Comparison of ENCODE assay signal across 7 mouse cellular contexts in genomic region chr11:35122091-35122811, GRCm38 (mm10). TPM values are rescaled to one million over a fixed set of nuclear protein-coding genes. Genes with fewer than 3 reads are reported as not detected.
DNase-seq lines count a peak whose midpoint lies in the region; ATAC-seq and TF ChIP-seq lines count a peak whose summit lies in the region.

No protein-coding gene starts in this region.

- peak; percentile 15 for DNase-seq in ZHBTc4 (ENCODE audit: low read depth, low spot score)
- no peak for DNase-seq in forebrain, embryonic 14.5 days (ENCODE audit: low spot score)
- DNase-seq in kidney, postnatal 14 days = peak; percentile 8
- no peak for DNase-seq in thymus, postnatal 4 days
- no peak for DNase-seq in right cerebral cortex, adult 2 months (ENCODE audit: low spot score in 2 of 2)

- no peaks in the 10 kb centered on the region for H3K4me1 ChIP-seq in ES-Bruce4 (ENCODE audit: control insufficient read depth, insufficient read depth, low read length)
- H3K4me1 ChIP-seq in forebrain, embryonic 14.5 days (ENCODE audit: control insufficient read depth, insufficient read depth, low read length) = 0 out of 2 replicates have a peak, but pooled peaks cover 8% of the 10 kb centered on the region
- peaks cover 3% of the 10 kb centered on the region for H3K4me1 ChIP-seq in midbrain, embryonic 16.5 days (ENCODE audit: control insufficient read depth, insufficient read depth, low read length)

- H3K27ac ChIP-seq in ES-Bruce4 (ENCODE audit: insufficient read depth, low read length) = no peak overlapping the region
- H3K27ac ChIP-seq in forebrain, embryonic 14.5 days (ENCODE audit: low read depth, low read length) = no peak overlapping the region
- no peak overlapping the region for H3K27ac ChIP-seq in midbrain, embryonic 16.5 days (ENCODE audit: low read length)

- no peaks in the 10 kb centered on the region for H3K36me3 ChIP-seq in ES-Bruce4 (ENCODE audit: control insufficient read depth, insufficient read depth, low read length, poor library complexity, severe bottlenecking)
- no peaks in the 10 kb centered on the region for H3K36me3 ChIP-seq in forebrain, embryonic 14.5 days (ENCODE audit: control insufficient read depth, insufficient read depth, low read length)
- H3K36me3 ChIP-seq in midbrain, embryonic 16.5 days (ENCODE audit: control insufficient read depth, insufficient read depth, low read length) = no peaks in the 10 kb centered on the region

- H3K4me2 ChIP-seq in forebrain, embryonic 14.5 days (ENCODE audit: low read length) = peak overlapping the region; percentile 96
- H3K4me2 ChIP-seq in midbrain, embryonic 16.5 days (ENCODE audit: low read length) = peak overlapping the region; percentile 96

- no peaks in the 10 kb centered on the region for H3K9me3 ChIP-seq in ES-Bruce4 (replicated peaks; ENCODE audit: control insufficient read depth, insufficient read depth, low read length, poor library complexity, severe bottlenecking)
- H3K9me3 ChIP-seq in forebrain, embryonic 14.5 days (replicated peaks; ENCODE audit: control insufficient read depth, low read length) = no peaks in the 10 kb centered on the region
- no peaks in the 10 kb centered on the region for H3K9me3 ChIP-seq in midbrain, embryonic 16.5 days (replicated peaks; ENCODE audit: control insufficient read depth, low read length, poor library complexity, severe bottlenecking)

- WGBS in forebrain, embryonic 14.5 days = 2% methylated on average over 23 of the region's 23 CpGs
- 2% methylated on average over 23 of the region's 23 CpGs for WGBS in midbrain, embryonic 16.5 days

- no peak for TF ChIP-seq EP300 in ES-Bruce4 (IDR thresholded peaks at IDR 0.05; ENCODE audit: insufficient read depth, low read depth, low read length)

- ATAC-seq in forebrain, embryonic 14.5 days = no peak
- no peak for ATAC-seq in midbrain, embryonic 16.5 days

- H3K27me3 ChIP-seq in ES-Bruce4 (ENCODE audit: control insufficient read depth, insufficient read depth, low read length, poor library complexity, severe bottlenecking) = peaks cover 10% of the 10 kb centered on the region
- peaks cover 39% of the 10 kb centered on the region for H3K27me3 ChIP-seq in forebrain, embryonic 14.5 days (replicated peaks; ENCODE audit: control insufficient read depth, insufficient read depth, low read length)
- peaks cover 35% of the 10 kb centered on the region for H3K27me3 ChIP-seq in midbrain, embryonic 16.5 days (ENCODE audit: control insufficient read depth, insufficient read depth, low read depth, low read length)

- H3K4me3 ChIP-seq in ES-Bruce4 (ENCODE audit: low read depth, low read length) = peak overlapping the region; percentile 99
- peak overlapping the region; percentile 59 for H3K4me3 ChIP-seq in forebrain, embryonic 14.5 days (ENCODE audit: low read depth, low read length)
- peak overlapping the region; percentile 60 for H3K4me3 ChIP-seq in midbrain, embryonic 16.5 days (ENCODE audit: low read depth, low read length)

- H3K9ac ChIP-seq in ES-Bruce4 (ENCODE audit: low read depth, poor library complexity, severe bottlenecking) = peak overlapping the region; percentile 88; the same call in 1 of the 2 replicates
- no peak overlapping the region for H3K9ac ChIP-seq in forebrain, embryonic 14.5 days (ENCODE audit: low read length)
- no peak overlapping the region for H3K9ac ChIP-seq in midbrain, embryonic 16.5 days (ENCODE audit: low read depth, low read length)

- TF ChIP-seq CTCF in ES-Bruce4 (IDR thresholded peaks at IDR 0.05; ENCODE audit: low read depth, low read length) = no peak

- TF ChIP-seq POLR2A in ES-Bruce4 (IDR thresholded peaks at IDR 0.05; ENCODE audit: insufficient read depth, low read length) = no peak

RNA-seq across cellular contexts. Expression of gene Slit3, which starts 1.2 kb away (rescaled TPM):
- 2.8 and 3.4 TPM in 2 replicates for polyA plus RNA-seq in ES-Bruce4 (2011; ENCODE audit: insufficient read depth, insufficient read length, low read depth, missing spikeins)
- 2.3 and 2.4 TPM in 2 replicates for polyA plus RNA-seq in forebrain, embryonic 14.5 days (2014; fragmentation: Nextera tagmentation; extraction: Ambion mirVana)
- polyA plus RNA-seq in midbrain, embryonic 16.5 days (2015; fragmentation: Nextera tagmentation; extraction: Ambion mirVana) = 4.5 and 5.0 TPM in 2 replicates

Comparison
In these comparisons a context has a peak if more than half of its experiments do, and no peak if none do; other contexts are left out.
1. DNase-seq: peak in ZHBTc4 (single experiment) and kidney, postnatal 14 days (single experiment); none in forebrain, embryonic 14.5 days (single experiment), thymus, postnatal 4 days (single experiment) and right cerebral cortex, adult 2 months (0 of 2).
2. Peak in every context shown above with its lines, with median percentiles within 50 percentile points of each other: H3K4me3 ChIP-seq.